Mouse (Mus musculus): ENCODE measurements around the gene Snx18. TPM values are rescaled to one million over a fixed set of nuclear protein-coding genes. Genes with fewer than 3 reads are reported as not detected.

Gene Snx18
- total and polyA plus RNA-seq, 3 experiments, result 8.3 to 20.4 (median 18.0) TPM

GRCm38 (mm10) chr13:113634732-113635481 is 16.5 kb upstream of the Snx18 start:
- TF ChIP-seq POLR2A (IDR thresholded peaks at IDR 0.05; ENCODE audit: insufficient read depth, low read depth, low read length) (no peak), EP300 (IDR thresholded peaks at IDR 0.05; ENCODE audit: insufficient read depth, low read depth, low read length) (no peak), CTCF (IDR thresholded peaks at IDR 0.05) (no peak)
- WGBS, result 50% methylated on average over 15 of the region's 15 CpGs
- intact Hi-C loops (cut with DNase I), result no loop called here

GRCm38 (mm10) chr13:113632506-113632905 is 14.1 kb upstream of the Snx18 start:
- Histone ChIP-seq H3K27me3 (ENCODE audit: control insufficient read depth, insufficient read depth, low read length) (no peaks in the 10 kb centered on the region), H3K4me1 (ENCODE audit: control insufficient read depth, insufficient read depth, low read length) (0 out of 2 replicates have a peak, but pooled peaks cover 1% of the 10 kb centered on the region), H3K4me3 (no peak overlapping the region), H3K9ac (ENCODE audit: low read depth, low read length) (no peak overlapping the region), H3K79me2 (replicated peaks; ENCODE audit: control insufficient read depth, insufficient read depth, low read length) (no peaks in the 10 kb centered on the region), H3K27ac (no peak overlapping the region), H3K36me3 (ENCODE audit: control insufficient read depth, insufficient read depth, low read length) (no peaks in the 10 kb centered on the region)
- 67% methylated on average over 6 of the region's 6 CpGs for WGBS
- intact Hi-C loops (cut with DNase I), result no loop called here
- no peak for TF ChIP-seq POLR2A (IDR thresholded peaks at IDR 0.05; ENCODE audit: insufficient read depth, low read depth, low read length)
- no peak for TF ChIP-seq EP300 (IDR thresholded peaks at IDR 0.05; ENCODE audit: insufficient read depth, low read depth, low read length)
- DNase-seq, result no peak

More at GRCm38 (mm10) chr13:113634732-113635481, 16.5 kb upstream of the Snx18 start:
- Histone ChIP-seq H3K79me2 (replicated peaks; ENCODE audit: control insufficient read depth, insufficient read depth, low read length) (no peaks in the 10 kb centered on the region), H3K27me3 (ENCODE audit: control insufficient read depth, insufficient read depth, low read length) (no peaks in the 10 kb centered on the region), H3K4me3 (no peak overlapping the region), H3K4me1 (ENCODE audit: control insufficient read depth, insufficient read depth, low read length) (0 out of 2 replicates have a peak, but pooled peaks cover 1% of the 10 kb centered on the region), H3K36me3 (ENCODE audit: control insufficient read depth, insufficient read depth, low read length) (no peaks in the 10 kb centered on the region), H3K27ac (no peak overlapping the region), H3K9ac (ENCODE audit: low read depth, low read length) (no peak overlapping the region)
- no peak for DNase-seq

GRCm38 (mm10) chr13:113627601-113628000 is 9.2 kb upstream of the Snx18 start:
- no peaks in the 10 kb centered on the region for H3K36me3 ChIP-seq (ENCODE audit: control insufficient read depth, insufficient read depth, low read length)
- no peaks in the 10 kb centered on the region for H3K27me3 ChIP-seq (ENCODE audit: control insufficient read depth, insufficient read depth, low read length)
- H3K79me2 ChIP-seq (replicated peaks; ENCODE audit: control insufficient read depth, insufficient read depth, low read length), result no peaks in the 10 kb centered on the region
- no peak for DNase-seq
- no peak overlapping the region for H3K4me3 ChIP-seq
- no peak overlapping the region for H3K9ac ChIP-seq (ENCODE audit: low read depth, low read length)
- TF ChIP-seq EP300 (IDR thresholded peaks at IDR 0.05; ENCODE audit: insufficient read depth, low read depth, low read length) (no peak), CTCF (IDR thresholded peaks at IDR 0.05) (no peak), POLR2A (IDR thresholded peaks at IDR 0.05; ENCODE audit: insufficient read depth, low read depth, low read length) (no peak)
- intact Hi-C loops (cut with DNase I), result no loop called here
- 82% methylated on average over 8 of the region's 8 CpGs for WGBS
- no peak overlapping the region for H3K27ac ChIP-seq
- H3K4me1 ChIP-seq (ENCODE audit: control insufficient read depth, insufficient read depth, low read length), result no peaks in the 10 kb centered on the region

GRCm38 (mm10) chr13:113622865-113623255 is 4.5 kb upstream of the Snx18 start:
- 0 out of 2 replicates have a peak, but pooled peaks cover 1% of the 10 kb centered on the region for H3K4me1 ChIP-seq (ENCODE audit: control insufficient read depth, insufficient read depth, low read length)
- no peak overlapping the region for H3K9ac ChIP-seq (ENCODE audit: low read depth, low read length)
- intact Hi-C loops (cut with DNase I), result no loop called here
- no peaks in the 10 kb centered on the region; the same call in 1 of the 2 replicates for H3K79me2 ChIP-seq (replicated peaks; ENCODE audit: control insufficient read depth, insufficient read depth, low read length)
- no peaks in the 10 kb centered on the region for H3K27me3 ChIP-seq (ENCODE audit: control insufficient read depth, insufficient read depth, low read length)
- peak overlapping the region; percentile 43 for H3K27ac ChIP-seq
- H3K4me3 ChIP-seq, result no peak overlapping the region
- no peak for TF ChIP-seq POLR2A (IDR thresholded peaks at IDR 0.05; ENCODE audit: insufficient read depth, low read depth, low read length)
- TF ChIP-seq CTCF (IDR thresholded peaks at IDR 0.05), result no peak
- no peak for TF ChIP-seq EP300 (IDR thresholded peaks at IDR 0.05; ENCODE audit: insufficient read depth, low read depth, low read length)
- 66% methylated on average over 8 of the region's 8 CpGs for WGBS
- no peaks in the 10 kb centered on the region for H3K36me3 ChIP-seq (ENCODE audit: control insufficient read depth, insufficient read depth, low read length)
- DNase-seq, result no peak

- H3K36me3 ChIP-seq (ENCODE audit: control insufficient read depth, insufficient read depth, low read length), result no peaks in the 10 kb centered on the region
- TF ChIP-seq CTCF (IDR thresholded peaks at IDR 0.05), result no peak
- TF ChIP-seq POLR2A (IDR thresholded peaks at IDR 0.05; ENCODE audit: insufficient read depth, low read depth, low read length), result no peak
- TF ChIP-seq EP300 (IDR thresholded peaks at IDR 0.05; ENCODE audit: insufficient read depth, low read depth, low read length), result no peak
- DNase-seq, result no peak
- H3K4me1 ChIP-seq (ENCODE audit: control insufficient read depth, insufficient read depth, low read length), result 0 out of 2 replicates have a peak, but pooled peaks cover 1% of the 10 kb centered on the region
- H3K9ac ChIP-seq (ENCODE audit: low read depth, low read length), result no peak overlapping the region
- 51% methylated on average over 11 of the region's 11 CpGs for WGBS
- intact Hi-C loops (cut with DNase I), result no loop called here
- H3K4me3 ChIP-seq, result no peak overlapping the region
- no peaks in the 10 kb centered on the region for H3K27me3 ChIP-seq (ENCODE audit: control insufficient read depth, insufficient read depth, low read length)
- peak overlapping the region; percentile 43 for H3K27ac ChIP-seq
- H3K79me2 ChIP-seq (replicated peaks; ENCODE audit: control insufficient read depth, insufficient read depth, low read length), result peaks cover 4% of the 10 kb centered on the region
Observed at GRCm38 (mm10) chr13:113622122-113622864, 3.9 kb upstream of the Snx18 start.

Data from heart, adult 2 months (tissue).